Mouse (Mus musculus) kidney, postnatal 36 days (tissue): Measurements from ENCODE around the gene N4bp2.

ENCODE experiments used
- DNase-seq, 2 experiments: peaks; one replicate each; pipeline ENCODE4 v3.0.0; 2021 to 2022; ENCODE audit warnings: mixed read lengths in 2 of 2

Gene N4bp2

GRCm38 (mm10) chr5:65831917-65832618 is 68.7 kb downstream of the N4bp2 start:
- no peak for DNase-seq

- DNase-seq, result no peak
These were observed 69.8 kb downstream of the N4bp2 start for GRCm38 (mm10) chr5:65833092-65833491.

GRCm38 (mm10) chr5:65833766-65834498 is 70.6 kb downstream of the N4bp2 start:
- DNase-seq, result no peak

GRCm38 (mm10) chr5:65838053-65838452 is 74.7 kb downstream of the N4bp2 start:
- DNase-seq, result no peak

- DNase-seq, result no peak
These were observed 79.6 kb downstream of the N4bp2 start for GRCm38 (mm10) chr5:65842947-65843346.

- DNase-seq, result no peak
These were observed 83.2 kb downstream of the N4bp2 start for GRCm38 (mm10) chr5:65846534-65846933.

GRCm38 (mm10) chr5:65846958-65847357 is 83.6 kb downstream of the N4bp2 start:
- no peak for DNase-seq

- DNase-seq, result no peak
These were observed 84.3 kb downstream of the N4bp2 start for GRCm38 (mm10) chr5:65847656-65848055.

GRCm38 (mm10) chr5:65850765-65851164 is 87.4 kb downstream of the N4bp2 start:
- DNase-seq, result no peak

GRCm38 (mm10) chr5:65854786-65855191 is 91.5 kb downstream of the N4bp2 start:
- DNase-seq, result no peak

GRCm38 (mm10) chr5:65855571-65855970 is 92.2 kb downstream of the N4bp2 start:
- DNase-seq, result no peak

GRCm38 (mm10) chr5:65856591-65857411 is 93.5 kb downstream of the N4bp2 start:
- DNase-seq, result no peak

- DNase-seq, result no peak
These were observed 94.6 kb downstream of the N4bp2 start for GRCm38 (mm10) chr5:65857935-65858334.

- DNase-seq, result no peak
These were observed 95.0 kb downstream of the N4bp2 start for GRCm38 (mm10) chr5:65858355-65858754.

GRCm38 (mm10) chr5:65858898-65859297 is 95.6 kb downstream of the N4bp2 start:
- DNase-seq, result no peak

- no peak for DNase-seq
These were observed 96.1 kb downstream of the N4bp2 start for GRCm38 (mm10) chr5:65859396-65859795.

- no peak for DNase-seq
These were observed 97.1 kb downstream of the N4bp2 start for GRCm38 (mm10) chr5:65860281-65861000.

- DNase-seq, result no peak
These were observed 98.0 kb downstream of the N4bp2 start, which contains the start of gene Rhoh for GRCm38 (mm10) chr5:65861154-65861944. Gene Rhoh (plus strand): TSS chr5:65861213.

GRCm38 (mm10) chr5:65862217-65862927 is 99.1 kb downstream of the N4bp2 start:
- no peak for DNase-seq

- DNase-seq, result peak in 1 of 2 experiments; percentile 34
These were observed 100.0 kb downstream of the N4bp2 start for GRCm38 (mm10) chr5:65863349-65863749.

- DNase-seq, result no peak
These were observed 101.2 kb downstream of the N4bp2 start for GRCm38 (mm10) chr5:65864486-65864885.
